13 mouse cellular contexts compared by ENCODE assay signal in the genomic region with DNA sequence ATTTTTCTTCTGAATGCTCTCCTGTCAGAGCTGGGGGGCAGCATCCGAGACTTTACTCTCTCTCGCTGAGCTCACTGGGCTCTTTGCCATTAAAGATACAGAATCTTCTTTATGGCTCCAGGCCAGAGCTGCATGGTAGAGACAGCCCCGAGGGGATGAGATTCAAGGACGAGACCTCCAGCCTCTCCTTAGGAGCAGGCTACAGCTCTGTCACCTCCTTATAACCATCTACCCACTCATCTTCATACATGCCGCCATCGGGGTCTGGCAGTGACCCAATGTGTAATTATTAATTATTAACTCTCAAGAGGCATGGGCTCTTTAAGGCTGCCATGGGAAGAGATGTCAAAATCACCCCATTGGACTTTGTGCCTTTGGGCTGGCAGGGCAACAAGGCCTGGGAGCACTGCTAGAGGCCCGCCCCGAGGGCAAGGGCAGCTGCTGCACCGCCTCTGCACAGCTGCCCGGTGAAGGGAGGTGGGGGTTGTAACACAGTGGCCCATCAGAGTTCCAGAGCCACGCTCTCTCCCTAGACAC. TPM values are rescaled to one million over a fixed set of nuclear protein-coding genes. Genes with fewer than 3 reads are reported as not detected.
DNase-seq lines count a peak whose midpoint lies in the region; ATAC-seq and TF ChIP-seq lines count a peak whose summit lies in the region.
"Had no signal": no experiment of that assay in that cellular context is flagged by ENCODE, and none has a peak within 500 bp of the region (broad histone marks: within the 10 kb centered on the region; RNA-seq: fewer than 3 reads in every experiment).

No protein-coding gene starts in this region.

- H3K4me2 ChIP-seq in lung, embryonic 16.5 days (ENCODE audit: low read depth, low read length) = no peak overlapping the region

- 0 out of 2 replicates have a peak overlapping the region, but pooled peaks have one; percentile 21 for H3K9ac ChIP-seq in lung, embryonic 16.5 days (ENCODE audit: low read length)

- intact Hi-C loops in heart, postnatal 25 days (cut with DNase I) = no loop called here

- H3K9me3 ChIP-seq in lung, embryonic 16.5 days (ENCODE audit: control insufficient read depth, low read length) = no peaks in the 10 kb centered on the region
- H3K9me3 ChIP-seq: G1E had no signal

- no peak for TF ChIP-seq CTCF in small intestine, adult 2 months (IDR thresholded peaks at IDR 0.05; ENCODE audit: extremely low read depth, insufficient read length, insufficient replicate concordance, low read depth, low read length)

- no peak overlapping the region for H3K27ac ChIP-seq in lung, embryonic 16.5 days (ENCODE audit: low read length)
- H3K27ac ChIP-seq in small intestine, adult 2 months (ENCODE audit: insufficient read depth, low read depth, low read length) = peak overlapping the region; percentile 64; the same call in 1 of the 2 replicates

- no peaks in the 10 kb centered on the region for H3K27me3 ChIP-seq in lung, embryonic 16.5 days (ENCODE audit: control insufficient read depth, insufficient read depth, low read depth, low read length)
- H3K27me3 ChIP-seq in small intestine, adult 2 months (ENCODE audit: control insufficient read depth, insufficient read depth, low read length) = no peaks in the 10 kb centered on the region; the same call in 1 of the 2 replicates

- H3K4me3 ChIP-seq in lung, embryonic 16.5 days (ENCODE audit: low read length) = no peak overlapping the region
- peak overlapping the region; percentile 32 for H3K4me3 ChIP-seq in small intestine, adult 2 months (ENCODE audit: low read depth, low read length)
- H3K4me3 ChIP-seq: erythroblast, embryonic 14.5 days had no signal

- peak; percentile 50 for DNase-seq in adrenal gland, adult 2 months
- DNase-seq in adrenal gland, postnatal 4 days (ENCODE audit: low spot score in 2 of 2) = no peak
- no peak for DNase-seq in lung, postnatal 10 days
- DNase-seq in kidney, postnatal 10 days = peak; percentile 75
- DNase-seq in urinary bladder, postnatal 4 days (ENCODE audit: low spot score in 2 of 2) = no peak
- no peak for DNase-seq in heart, postnatal 25 days (ENCODE audit: low spot score)
- DNase-seq: cerebellum, postnatal 36 days; heart, postnatal 4 days; thymus, postnatal 36 days had no signal

- 25% methylated on average over 11 of the region's 11 CpGs for WGBS in lung, embryonic 16.5 days
- 17% methylated on average over 11 of the region's 11 CpGs for WGBS in small intestine, adult 2 months

- H3K4me1 ChIP-seq in lung, embryonic 16.5 days (replicated peaks; ENCODE audit: control insufficient read depth, insufficient read depth, low read length) = peaks cover 13% of the 10 kb centered on the region
- H3K4me1 ChIP-seq in small intestine, adult 2 months (ENCODE audit: control insufficient read depth, insufficient read depth, insufficient read length, low read length) = peaks cover 32% of the 10 kb centered on the region

- no peaks in the 10 kb centered on the region for H3K36me3 ChIP-seq in lung, embryonic 16.5 days (ENCODE audit: control insufficient read depth, insufficient read depth, low read length)
- no peaks in the 10 kb centered on the region for H3K36me3 ChIP-seq in small intestine, adult 2 months (ENCODE audit: control insufficient read depth, insufficient read depth, low read length)
- H3K36me3 ChIP-seq: G1E had no signal

- no peak for TF ChIP-seq POLR2A in small intestine, adult 2 months (IDR thresholded peaks at IDR 0.05; ENCODE audit: low read depth, low read length)

- ATAC-seq in lung, embryonic 16.5 days (ENCODE audit: low read depth) = peak; percentile 68

RNA-seq across cellular contexts. Expression of gene Vegfa, which starts 37.8 kb away (rescaled TPM):
- total RNA-seq in adrenal gland, adult 2 months (2021) = 100 to 1,000 TPM; 395 to 486 TPM
- polyA plus RNA-seq in adrenal gland, adult 2 months (2012; rRNA removed) = 751 and 799 TPM in 2 replicates
- 100 to 1,000 TPM; 242 to 257 TPM for total RNA-seq in adrenal gland, postnatal 4 days (2021)
- 4.5 and 5.7 TPM in 2 replicates for polyA plus RNA-seq in lung, embryonic 16.5 days (2015; fragmentation: Nextera tagmentation; extraction: Ambion mirVana)
- polyA plus RNA-seq in small intestine, adult 2 months (2012; rRNA removed) = 108 and 177 TPM in 2 replicates
- 100 to 1,000 TPM; 257 to 275 TPM for total RNA-seq in heart, postnatal 25 days (2021)

Comparison
In these comparisons a context has a peak if more than half of its experiments do, and no peak if none do; other contexts are left out.
1. DNase-seq: peak in adrenal gland, adult 2 months (single experiment) and kidney, postnatal 10 days (single experiment); none in adrenal gland, postnatal 4 days (0 of 2), lung, postnatal 10 days (single experiment), urinary bladder, postnatal 4 days (0 of 2) and heart, postnatal 25 days (single experiment).